Mouse (Mus musculus) heart, adult 9 months (tissue): ENCODE measurements around the gene Slc12a1.
"Not testable (repeated sequence)": the region's sequence is repeated elsewhere in the genome, so short reads cannot be mapped to it uniquely, and the experiment has no call there.

Experiments
- DNase-seq, 2 experiments: peaks; one replicate each; pipeline ENCODE4 v3.0.0; 2022; ENCODE audit warnings: low spot score in 2 of 2

The Slc12a1 gene

DNA sequence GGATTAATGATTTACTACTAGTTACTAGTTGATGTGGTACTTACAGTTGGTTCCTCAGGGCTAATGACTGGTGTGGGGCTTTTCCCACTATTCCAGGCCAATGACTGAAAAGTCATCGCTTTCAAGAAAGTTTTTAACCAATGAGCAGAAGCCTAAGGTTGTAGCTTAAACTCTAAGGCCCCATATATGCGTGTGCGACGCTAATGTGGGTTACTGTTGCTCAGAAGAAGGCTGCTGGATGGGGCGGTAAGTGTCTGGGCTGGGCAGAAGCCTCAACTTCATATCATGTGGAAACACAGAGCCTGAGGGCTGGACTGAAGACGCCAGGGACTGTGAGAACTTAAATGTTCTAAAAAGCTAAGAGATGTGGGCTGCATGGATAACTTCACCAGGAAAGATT lies at the start of gene Slc12a1:
Gene Slc12a1, plus strand, starts transcription at position 118 of the 400 bp plus-strand sequence.
- DNase-seq = no peak

DNA sequence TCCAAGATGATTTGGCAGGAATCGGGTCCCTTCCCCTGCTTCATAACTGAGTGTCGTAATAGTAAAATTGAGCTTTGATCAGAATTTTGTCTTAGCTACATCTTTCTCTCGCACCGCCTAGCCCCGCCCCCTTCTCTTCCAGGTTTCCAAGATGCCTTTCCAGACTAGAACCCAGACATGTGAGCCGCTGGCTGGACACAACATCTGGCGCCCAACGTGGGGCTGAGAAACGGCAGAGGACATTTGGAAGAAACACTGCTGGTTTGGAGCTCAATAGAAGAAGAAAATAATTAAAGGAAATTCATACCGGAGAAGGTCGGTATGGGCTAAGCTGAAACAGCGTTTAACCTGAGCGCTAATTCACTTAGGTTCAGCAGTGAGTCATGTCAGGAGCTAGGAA lies 47.8 kb upstream of the Slc12a1 start:
- not testable (repeated sequence) for DNase-seq

DNA sequence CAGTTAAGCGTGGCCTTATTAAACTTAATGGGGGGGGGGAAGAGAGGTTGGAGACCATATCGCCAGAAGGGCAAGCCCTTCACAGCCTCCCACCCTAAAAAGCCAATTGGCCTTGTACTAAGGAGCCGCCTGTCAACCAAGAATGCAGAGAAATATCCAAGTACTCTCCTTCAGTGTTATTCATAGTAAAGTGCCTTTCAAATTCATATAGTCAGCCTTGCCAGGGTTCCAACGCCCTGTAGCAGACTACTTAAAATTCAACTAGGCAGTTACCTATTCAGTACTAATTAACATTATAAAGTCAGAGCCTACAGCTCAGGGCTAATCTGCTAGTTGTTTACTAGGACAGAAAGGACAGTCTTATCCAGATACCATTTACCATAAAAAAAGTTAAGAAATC lies 45.8 kb upstream of the Slc12a1 start:
- not testable (repeated sequence) for DNase-seq

DNA sequence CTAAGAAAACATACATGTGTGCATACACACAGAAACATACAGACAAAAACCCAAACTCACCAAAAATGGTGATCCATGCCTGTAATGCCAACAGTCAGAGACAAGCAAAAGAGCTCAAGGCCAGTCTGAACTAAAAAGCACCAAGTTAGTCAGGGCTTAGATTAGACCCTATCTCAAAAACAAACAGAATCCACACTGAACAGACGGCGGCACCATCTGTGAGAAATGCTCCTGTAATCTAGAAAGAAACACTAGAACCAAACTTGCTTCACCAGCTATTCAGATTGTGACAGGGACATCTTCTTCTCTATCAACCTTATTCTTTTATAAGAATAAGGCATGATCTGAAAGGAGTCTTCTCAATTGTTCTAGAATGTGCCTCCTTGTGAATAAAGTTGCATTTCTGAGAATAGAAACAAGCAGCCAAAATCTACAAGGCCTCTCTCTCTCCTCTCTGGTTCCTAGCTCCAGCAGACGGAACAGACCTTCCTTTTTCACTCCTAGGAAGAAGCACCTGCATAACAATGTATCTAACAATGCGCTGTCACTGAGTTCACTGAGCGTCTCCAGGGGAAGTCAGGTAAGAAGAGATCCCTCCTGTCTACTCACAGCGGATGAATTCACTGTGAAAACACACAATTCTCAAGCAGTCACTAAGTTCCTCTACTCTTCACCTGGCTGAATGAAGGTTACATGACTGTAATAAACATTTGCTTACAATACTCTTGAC lies 32.8 kb upstream of the Slc12a1 start:
- DNase-seq = no peak

DNA sequence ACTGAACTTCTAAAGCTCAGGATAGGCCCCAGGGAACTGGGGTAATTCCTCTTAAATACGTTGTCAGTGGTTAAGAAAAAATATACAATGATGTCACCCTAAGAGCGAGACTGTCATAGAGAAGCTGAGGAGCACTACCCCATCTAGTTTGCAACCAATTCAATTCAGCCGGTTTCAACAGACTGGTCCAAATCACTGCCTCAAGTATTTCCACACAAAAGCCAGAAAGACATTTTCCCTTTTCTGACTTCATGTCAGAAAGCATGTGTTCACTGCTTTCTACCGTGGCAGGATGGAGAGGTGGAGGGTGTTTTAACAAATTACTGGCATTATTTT lies 30.0 kb upstream of the Slc12a1 start:
- no peak for DNase-seq

DNA sequence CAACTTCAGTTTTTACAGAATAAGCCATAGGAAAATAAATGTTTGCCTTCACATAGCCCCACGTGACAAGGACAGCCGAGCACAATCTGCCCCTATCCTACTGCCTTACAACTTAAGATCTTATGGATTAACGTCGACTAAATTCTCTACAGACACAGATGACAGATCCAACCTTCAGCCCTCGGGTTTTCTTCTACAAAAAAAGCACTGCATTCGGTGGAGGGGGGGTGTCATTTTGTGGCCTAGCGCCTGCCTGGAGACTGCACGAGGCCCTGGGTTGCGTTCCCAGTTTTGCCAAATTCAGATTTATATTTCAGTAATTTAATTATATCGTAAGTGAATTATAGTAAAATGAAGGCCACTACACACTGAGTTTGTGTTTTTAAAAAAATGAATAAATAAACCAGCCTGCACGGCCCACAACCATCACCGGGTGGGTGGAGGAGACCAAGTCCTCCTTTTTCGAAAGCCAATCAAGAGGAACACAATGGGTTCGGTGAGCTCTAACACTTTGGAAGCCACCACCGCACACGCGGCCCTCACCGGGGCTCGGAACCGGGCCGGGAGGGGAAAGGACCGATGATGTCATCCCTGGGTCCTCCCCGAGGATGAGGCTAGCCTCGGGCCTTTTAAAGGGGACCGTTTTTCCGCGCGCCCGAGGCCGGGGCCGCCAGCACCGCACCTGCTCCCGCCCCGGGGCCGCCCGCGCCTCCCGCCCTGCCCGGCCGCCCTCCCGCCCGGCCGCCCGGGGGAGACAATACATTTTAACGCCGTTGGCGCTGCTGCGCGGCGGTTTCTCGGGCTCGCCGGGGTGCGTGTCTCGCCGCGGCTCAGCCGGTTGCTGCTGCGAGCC lies 29.5 kb upstream of the Slc12a1 start:
- peak; percentile 52 to 54 for DNase-seq

DNA sequence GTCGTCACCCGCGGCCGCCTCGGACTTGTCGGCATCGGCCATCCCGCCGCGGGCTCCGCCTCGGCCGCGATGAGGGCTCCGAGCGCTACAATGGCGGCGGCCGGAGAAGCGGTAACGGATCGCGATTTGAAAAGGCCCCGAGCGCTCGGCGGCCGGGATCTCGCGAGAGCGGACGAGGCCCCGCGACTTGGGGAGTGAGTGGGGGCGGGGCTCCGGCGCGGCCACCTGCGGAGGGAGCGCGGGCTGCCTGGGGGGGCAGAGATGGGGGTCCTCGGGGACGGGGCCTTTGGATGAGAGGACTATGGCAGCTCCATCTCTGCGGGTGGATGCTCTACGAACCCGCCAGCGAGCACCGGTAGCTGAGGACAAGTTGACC lies 28.8 kb upstream of the Slc12a1 start, which contains the start of gene Myef2:
Gene Myef2, minus strand, starts transcription at position 185 of the 376 bp plus-strand sequence.
- DNase-seq = peak; percentile 61 to 71

DNA sequence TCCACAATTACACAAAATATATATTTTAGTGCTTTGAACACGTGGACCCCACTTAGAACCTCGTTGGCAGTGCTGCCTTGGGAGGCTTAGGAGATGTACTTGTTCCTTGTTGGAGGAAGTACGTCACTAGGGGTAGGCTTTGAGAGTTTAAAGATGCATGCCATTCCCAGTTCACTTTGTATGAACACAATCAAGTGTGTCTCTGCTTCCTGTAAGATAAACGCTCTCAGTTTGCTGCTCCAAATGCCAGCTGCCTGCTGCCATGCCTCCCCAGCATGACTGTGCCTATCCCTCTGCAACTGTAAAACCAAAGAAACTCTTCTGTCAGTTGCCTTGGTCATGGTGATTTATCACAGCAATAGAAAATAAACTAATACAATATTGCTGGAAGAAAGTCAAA lies 26.5 kb upstream of the Slc12a1 start:
- no peak for DNase-seq

DNA sequence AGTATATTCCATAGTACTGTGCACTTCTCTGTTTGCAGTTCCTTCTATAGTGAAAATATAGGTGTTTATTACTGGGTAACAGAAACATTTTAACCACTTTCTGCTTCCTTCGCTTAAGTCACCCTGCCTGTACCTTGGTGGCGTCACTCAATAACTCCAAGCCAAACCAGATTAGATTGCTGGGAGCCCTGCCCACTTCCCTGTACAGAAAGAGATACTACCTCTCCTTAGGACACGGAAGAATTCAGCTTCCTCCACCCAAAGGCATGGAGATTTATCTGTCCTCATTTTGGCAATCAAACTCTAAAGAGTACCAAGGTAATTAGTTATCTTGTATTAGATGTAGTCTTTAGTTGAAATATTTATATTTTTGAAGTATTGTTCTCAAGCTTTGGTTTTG lies 25.5 kb upstream of the Slc12a1 start:
- DNase-seq = no peak

DNA sequence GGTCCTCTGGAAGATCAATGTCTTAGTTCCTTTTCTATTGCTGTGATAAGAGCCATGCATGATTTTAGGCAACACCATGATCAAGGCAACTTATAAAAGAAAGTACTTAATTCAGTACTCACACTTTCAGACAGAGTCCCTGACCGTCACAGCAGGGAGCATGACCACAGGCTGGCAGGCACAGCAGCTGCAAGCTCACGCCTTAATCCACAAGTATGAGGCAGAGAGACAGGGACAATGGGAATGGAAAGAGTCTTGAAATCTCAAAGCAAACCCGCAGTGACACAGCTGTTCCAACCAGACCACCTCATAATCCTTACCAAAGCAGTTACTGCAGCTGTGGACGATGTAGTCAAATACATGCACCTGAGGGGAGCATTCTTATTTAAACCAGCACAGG lies 18.2 kb upstream of the Slc12a1 start:
- no peak for DNase-seq

DNA sequence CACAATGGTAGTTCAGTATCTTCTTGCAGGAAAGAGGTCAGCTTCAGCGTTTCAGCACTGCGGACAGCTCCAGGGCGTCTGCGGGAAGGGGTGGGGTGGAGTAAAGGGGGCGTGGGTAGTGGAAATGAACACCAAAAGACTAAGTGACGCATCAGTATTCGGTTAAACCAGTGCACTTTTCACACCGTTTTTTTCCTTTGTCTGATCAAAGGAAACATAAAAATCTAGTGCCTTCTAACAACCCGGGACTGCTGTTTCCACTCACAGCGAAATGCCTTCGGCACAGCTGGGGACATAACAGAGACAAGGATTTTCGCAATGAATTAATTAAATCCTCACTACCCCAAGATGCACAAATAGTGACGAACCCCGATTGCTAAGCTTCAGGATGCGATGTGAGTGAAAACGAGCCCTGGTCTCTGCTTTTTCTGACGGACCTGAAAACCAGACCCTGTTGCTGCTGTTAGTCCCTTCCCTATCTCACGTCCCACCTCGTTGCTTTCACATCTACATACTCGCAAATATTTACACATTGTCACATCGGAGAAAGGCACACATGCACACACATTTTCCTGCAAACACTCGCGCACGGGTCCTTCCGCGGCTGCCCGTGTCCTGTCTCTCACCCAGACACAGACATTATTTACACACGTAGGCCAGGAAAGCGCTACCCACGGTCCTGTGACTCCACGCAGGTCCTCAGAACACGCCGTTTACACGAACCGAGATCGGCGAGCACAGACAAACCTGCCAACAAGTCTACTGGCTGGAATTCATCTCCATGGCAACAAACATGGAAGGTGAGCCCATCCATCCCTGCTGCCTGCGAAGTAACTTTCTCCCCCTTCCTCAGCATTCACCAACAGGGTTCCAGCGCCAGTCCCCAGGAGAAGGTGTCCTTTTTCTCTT lies 16.1 kb upstream of the Slc12a1 start, which contains the start of gene Ctxn2:
Gene Ctxn2, plus strand, starts transcription at position 790 of the 909 bp plus-strand sequence.
- DNase-seq = peak in 1 of 2 experiments; percentile 27

DNA sequence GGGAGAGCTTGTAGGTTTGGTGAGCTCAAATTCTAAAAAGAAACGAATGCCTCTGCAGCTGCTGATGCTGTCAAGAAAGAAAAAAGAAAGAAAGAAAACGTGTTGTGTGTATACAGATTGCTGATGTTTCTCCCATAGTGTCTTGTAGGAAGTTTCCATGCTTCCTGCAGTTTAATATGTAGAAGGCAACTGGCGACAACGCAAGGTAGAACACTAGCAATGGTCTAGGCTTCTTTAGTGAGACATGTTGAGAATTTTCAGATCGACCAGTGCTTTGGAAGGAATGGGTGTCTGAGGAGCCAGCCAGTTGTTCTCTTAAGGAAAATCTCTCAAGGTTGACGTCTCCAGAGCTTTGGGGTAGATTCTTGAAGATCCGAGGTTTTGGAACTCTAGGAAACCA lies 15.5 kb upstream of the Slc12a1 start:
- no peak for DNase-seq

DNA sequence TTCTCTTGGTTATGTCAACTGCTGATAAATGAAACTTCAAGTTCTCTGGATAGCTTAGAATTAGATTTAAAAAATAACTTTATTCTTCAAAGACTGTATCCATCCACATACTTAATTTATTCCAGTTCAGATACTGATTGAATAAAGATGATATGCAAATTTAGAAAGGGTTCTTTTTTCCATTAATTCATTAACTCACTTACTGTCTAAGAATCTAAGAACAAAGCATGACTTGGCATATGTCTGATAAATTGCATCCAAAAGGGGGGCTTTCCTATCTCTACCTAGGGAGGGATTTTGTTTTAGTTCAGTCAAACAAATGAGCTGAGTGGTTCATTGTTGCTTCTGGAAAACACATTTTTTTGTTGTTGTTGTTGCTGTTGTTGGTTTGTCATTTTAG lies 10.0 kb upstream of the Slc12a1 start:
- no peak for DNase-seq

DNA sequence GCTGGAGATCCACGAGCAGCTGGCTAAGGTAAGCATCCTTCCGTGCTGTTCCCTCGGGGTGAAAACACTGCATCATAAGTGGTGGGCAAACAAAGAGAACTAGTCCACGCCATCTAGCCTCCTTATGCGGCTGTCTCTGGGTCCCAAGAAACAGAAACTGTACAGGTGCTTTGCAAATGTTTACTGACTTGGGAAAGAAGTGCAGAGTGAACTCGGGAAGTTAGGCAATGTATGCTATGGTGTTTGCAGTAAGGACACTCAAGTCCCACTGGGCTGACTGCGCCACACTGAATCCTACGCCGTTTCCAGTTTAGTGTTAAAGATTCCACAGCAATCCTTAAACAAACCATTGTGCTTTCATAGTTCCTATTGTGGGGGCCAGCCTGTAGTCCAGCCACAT lies 2.0 kb downstream of the Slc12a1 start:
- DNase-seq = no peak

DNA sequence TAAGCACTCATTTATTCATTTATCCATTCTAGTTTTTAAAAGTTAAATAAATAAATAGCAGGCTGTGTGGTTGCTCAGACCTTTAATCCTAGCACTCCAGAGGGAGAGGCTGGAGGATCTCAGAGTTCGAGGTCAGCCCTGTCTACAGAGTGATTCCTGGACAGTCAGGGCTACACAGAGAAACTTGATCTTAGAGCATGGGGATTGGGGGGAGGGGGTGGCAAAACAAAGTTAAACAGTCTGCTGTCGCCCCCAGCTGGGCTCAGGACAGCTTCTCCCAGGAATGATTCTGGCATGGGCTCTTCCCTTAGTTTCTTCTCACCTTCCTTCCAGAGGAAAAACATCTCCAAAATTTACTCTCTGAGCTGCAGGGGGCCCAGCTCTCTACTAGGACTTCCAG lies 3.2 kb downstream of the Slc12a1 start:
- DNase-seq = no peak

DNA sequence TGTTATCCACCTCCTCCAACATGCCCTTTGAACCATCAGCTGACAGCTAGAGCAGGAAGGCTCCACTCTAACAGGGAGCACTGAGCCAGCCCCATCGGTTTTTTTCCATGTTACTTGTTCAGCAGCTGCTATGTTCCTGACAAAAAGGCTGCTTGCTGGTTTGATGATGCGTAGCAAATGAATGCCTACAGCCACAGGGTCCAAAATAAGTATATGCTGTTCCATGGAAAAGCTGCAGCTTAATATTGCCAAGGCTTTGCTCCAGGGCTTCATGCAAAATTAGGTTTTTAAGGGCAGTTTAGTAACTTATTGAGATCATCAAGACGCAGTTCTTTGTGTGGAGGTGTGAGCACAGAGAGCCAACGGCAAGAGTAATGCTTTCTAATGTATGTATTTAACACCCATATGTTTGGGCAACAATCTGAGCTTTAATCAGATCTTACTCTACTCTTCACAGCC lies 9.7 kb downstream of the Slc12a1 start:
- DNase-seq = no peak

DNA sequence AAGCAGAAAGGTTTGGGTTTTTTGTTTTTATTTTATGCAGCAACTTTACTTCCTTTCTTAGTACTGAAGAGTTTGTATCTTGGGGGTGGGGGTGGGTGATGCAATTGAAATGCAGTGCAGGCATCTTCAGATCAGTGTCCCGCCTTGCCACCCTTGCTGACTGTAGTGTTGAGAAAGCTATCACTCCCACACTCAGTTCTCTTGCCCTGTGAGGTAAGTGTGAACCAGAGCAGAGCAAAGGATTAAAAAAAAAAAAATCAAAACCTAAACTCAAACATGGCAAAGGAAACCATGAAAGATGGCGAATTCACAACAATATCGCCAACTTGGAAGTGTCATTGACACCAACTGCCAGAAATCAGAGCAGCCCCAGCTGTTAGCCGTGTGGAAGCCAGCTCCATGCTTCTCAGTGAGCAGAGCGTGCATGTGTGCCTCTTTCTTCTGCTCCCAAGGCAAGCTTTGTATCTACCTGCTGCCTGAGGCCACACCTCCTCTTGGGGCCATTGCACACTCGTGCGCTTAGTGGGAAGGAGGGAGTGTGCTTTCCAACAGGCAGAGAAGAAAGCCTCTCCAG lies 26.0 kb downstream of the Slc12a1 start:
- no peak for DNase-seq

DNA sequence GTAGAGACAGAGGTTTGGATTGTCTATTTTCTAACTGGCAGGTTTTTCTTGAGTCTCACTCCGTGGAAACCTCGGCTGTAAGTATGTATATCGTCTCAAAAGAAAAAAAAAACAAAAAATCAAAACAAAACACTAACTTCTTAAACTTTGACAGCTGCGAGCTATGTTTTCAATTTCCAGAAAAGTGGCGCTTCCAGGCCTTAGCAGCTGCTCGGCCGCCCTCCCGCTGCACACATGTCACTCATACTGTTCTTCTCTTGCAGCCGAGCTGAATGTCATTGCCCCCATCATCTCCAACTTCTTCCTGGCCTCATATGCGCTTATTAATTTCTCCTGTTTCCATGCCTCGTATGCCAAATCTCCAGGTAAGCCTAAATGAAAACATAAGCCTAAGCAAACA lies 35.6 kb downstream of the Slc12a1 start:
- no peak for DNase-seq

DNA sequence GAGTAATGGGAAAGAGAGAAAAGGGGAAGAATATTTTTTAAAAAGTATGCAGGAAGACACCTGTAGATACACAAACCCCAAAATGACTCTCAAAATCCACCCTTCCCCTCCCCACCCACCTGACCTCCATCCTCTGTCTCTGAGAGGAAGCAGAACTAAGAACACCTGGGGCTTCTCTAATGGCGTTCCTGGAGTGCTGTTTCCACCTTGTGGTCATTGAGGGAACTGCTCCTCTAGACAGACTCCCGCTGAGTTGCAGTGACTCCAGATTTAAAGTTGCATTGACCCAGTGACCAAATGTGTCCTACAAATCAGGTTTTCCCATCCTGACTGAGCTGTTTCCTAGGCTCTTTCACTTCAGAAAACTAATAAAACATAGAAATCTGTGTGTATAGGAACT lies 36.9 kb downstream of the Slc12a1 start:
- peak; percentile 10 to 18 for DNase-seq

DNA sequence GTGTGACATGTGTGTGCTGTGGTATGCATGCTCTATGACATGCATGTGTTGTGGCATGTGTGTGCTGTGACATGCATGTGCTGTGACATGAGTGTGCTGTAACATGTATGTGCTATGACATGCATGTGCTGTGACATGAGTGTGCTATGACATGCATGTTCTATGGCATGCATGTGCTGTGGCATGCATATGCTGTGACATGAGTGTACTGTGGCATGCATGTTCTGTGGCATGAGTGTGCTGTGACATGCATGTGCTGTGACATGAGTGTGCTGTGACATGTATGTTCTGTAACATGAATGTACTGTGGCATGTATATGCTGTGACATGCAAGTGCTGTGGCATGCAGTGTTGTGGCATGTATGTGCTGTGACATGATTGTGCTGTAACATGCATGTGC lies 40.6 kb downstream of the Slc12a1 start:
- no peak for DNase-seq

DNA sequence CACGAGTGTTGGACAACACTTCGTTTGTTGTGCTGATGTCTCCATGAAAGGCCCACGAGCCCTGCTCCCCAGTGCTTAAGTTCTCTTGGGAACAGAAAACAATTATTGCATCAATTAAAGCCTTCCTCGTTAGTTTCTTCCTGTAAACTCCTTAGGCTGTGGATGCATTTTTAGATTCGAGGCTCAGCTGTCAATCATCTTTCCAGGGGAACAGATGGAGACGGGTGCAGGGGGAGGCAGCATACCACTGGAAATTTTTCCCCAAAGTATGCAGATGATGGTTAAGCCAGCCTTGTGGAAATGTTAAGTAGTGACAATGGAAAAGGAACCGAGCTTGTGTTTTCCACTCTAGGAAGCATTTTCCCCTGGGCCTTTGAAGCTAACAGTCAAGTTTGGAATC lies 44.5 kb downstream of the Slc12a1 start:
- DNase-seq = no peak
